Mouse (Mus musculus): ENCODE measurements around the gene Acat2. TPM values are rescaled to one million over a fixed set of nuclear protein-coding genes. Genes with fewer than 3 reads are reported as not detected.
A peak's percentile ranks its signal among the peaks of the same experiment; 100 is the strongest.
"Not testable (repeated sequence)": the region's sequence is repeated elsewhere in the genome, so short reads cannot be mapped to it uniquely, and the experiment has no call there.

The Acat2 gene
- polyA plus RNA-seq, 1 experiment, result 81.9 TPM

DNA sequence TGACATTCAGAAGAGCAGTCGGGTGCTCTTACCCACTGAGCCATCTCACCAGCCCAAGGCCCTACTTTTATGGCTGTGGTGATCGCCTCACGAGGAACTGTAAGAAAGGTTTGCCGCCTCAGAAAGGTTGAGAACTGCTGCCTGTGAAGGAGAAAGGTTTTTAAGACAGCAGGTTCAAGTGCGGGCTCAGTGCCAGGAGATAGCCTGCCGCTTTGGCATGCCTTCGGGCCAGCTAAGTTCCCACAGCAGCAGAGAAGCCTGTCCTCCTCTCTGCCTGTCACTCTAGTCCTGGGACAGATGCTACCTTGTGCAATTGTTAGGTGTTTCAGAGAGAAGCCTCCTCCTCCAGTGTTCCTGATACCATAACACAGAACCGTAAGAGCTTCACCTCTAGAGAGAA lies 3.9 kb downstream of the Acat2 start:
- peaks cover 23% of the 10 kb centered on the region for H3K79me2 ChIP-seq (ENCODE audit: control insufficient read depth, insufficient read depth)
- H3K27me3 ChIP-seq (ENCODE audit: control insufficient read depth, insufficient read depth, insufficient read length), result no peaks in the 10 kb centered on the region
- H3K36me3 ChIP-seq (ENCODE audit: control insufficient read depth, insufficient read depth), result peaks cover 14% of the 10 kb centered on the region
- no peak overlapping the region for H3K4me3 ChIP-seq
- no peak for TF ChIP-seq E2F4 (IDR thresholded peaks at IDR 0.05; ENCODE audit: insufficient read depth)
- TF ChIP-seq TCF3 (IDR thresholded peaks at IDR 0.05; ENCODE audit: insufficient read length, low read depth), result no peak
- no peak for TF ChIP-seq MYOD1 (IDR thresholded peaks at IDR 0.05; ENCODE audit: control insufficient read depth in 1 of 3, insufficient read length in 2 of 3, low read depth in 2 of 3)
- TF ChIP-seq CEBPB (IDR thresholded peaks at IDR 0.05; ENCODE audit: insufficient read depth, poor library complexity, severe bottlenecking), result no peak
- no peak for TF ChIP-seq SRF (IDR thresholded peaks at IDR 0.05; ENCODE audit: control insufficient read depth, insufficient read length, low read depth)
- H3K4me2 ChIP-seq (ENCODE audit: low read depth), result no peak overlapping the region
- no peak overlapping the region for H3ac ChIP-seq (ENCODE audit: control insufficient read depth, insufficient read length)

GRCm38 (mm10) chr17:12949669-12950068 lies 10.9 kb downstream of the Acat2 start:
- Histone ChIP-seq H3K4me3 (no peak overlapping the region), H3K36me3 (ENCODE audit: control insufficient read depth, insufficient read depth) (peaks cover 56% of the 10 kb centered on the region)
- TF ChIP-seq MAX (IDR thresholded peaks at IDR 0.05; ENCODE audit: low read depth), result no peak
- no peak for TF ChIP-seq CEBPB (IDR thresholded peaks at IDR 0.05; ENCODE audit: insufficient read depth, poor library complexity, severe bottlenecking)
- no peak for TF ChIP-seq SRF (IDR thresholded peaks at IDR 0.05; ENCODE audit: control insufficient read depth, insufficient read length, low read depth)
- TF ChIP-seq REST (IDR thresholded peaks at IDR 0.05; ENCODE audit: insufficient read depth, insufficient read length), result no peak
- TF ChIP-seq USF1 (IDR thresholded peaks at IDR 0.05; ENCODE audit: low read depth), result no peak
- no peak for TF ChIP-seq MYOG (IDR thresholded peaks at IDR 0.05; ENCODE audit: control insufficient read depth in 1 of 3, insufficient read depth in 1 of 3, insufficient read length in 2 of 3, low read depth in 2 of 3)
- no peak for TF ChIP-seq TCF3 (IDR thresholded peaks at IDR 0.05; ENCODE audit: insufficient read length, low read depth)
- no peak for TF ChIP-seq MYOD1 (IDR thresholded peaks at IDR 0.05; ENCODE audit: control insufficient read depth in 1 of 3, insufficient read length in 2 of 3, low read depth in 2 of 3)
- no peak for TF ChIP-seq POLR2A (IDR thresholded peaks at IDR 0.05; ENCODE audit: insufficient read length, low read depth)
- no peak for TF ChIP-seq E2F4 (IDR thresholded peaks at IDR 0.05; ENCODE audit: insufficient read depth)
- TF ChIP-seq TCF12 (IDR thresholded peaks at IDR 0.05; ENCODE audit: insufficient read depth, poor library complexity, severe bottlenecking), result no peak
- TF ChIP-seq POLR2AphosphoS2 (IDR thresholded peaks at IDR 0.05; ENCODE audit: insufficient read length, low read depth), result no peak

DNA sequence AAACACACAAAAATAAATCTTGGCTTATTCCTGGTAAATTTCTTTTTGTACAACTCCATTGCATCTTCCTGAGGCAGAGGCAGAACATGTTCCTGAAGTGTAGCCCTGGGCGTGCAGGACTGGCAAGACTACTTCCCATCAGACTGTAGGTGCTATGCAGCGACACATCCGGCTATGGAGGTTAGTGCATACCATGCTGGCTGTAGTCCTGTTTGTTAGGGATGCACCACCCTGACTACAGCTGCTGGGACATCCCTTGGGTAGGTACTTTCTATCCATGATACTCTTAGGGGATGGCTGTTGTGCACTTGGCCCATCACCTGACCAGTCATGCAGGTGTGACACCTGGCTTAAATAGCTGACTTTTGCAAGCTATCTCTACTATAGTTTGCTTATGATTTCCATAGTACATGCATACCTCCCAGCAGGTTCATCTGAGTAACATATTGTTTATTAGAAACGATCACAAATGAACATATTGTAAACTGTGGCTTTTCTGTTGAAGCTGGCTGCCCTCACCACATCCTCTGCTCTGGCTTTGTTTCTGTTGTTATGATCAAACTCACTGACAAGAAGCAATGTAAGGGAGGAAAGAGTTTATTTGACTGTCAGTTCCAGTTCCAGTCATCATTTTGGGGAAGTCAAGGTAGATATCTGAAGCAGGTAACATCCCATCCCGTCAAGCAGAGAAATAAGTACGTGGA lies 17.9 kb downstream of the Acat2 start:
- Histone ChIP-seq H3K36me3 (ENCODE audit: control insufficient read depth, insufficient read depth) (peaks cover 22% of the 10 kb centered on the region), H3K79me2 (ENCODE audit: control insufficient read depth, insufficient read depth) (no peaks in the 10 kb centered on the region), H3K4me3 (no peak overlapping the region), H3ac (ENCODE audit: control insufficient read depth, insufficient read length) (no peak overlapping the region), H3K27me3 (ENCODE audit: control insufficient read depth, insufficient read depth, insufficient read length) (no peaks in the 10 kb centered on the region), H3K4me2 (ENCODE audit: low read depth) (no peak overlapping the region)
- TF ChIP-seq CEBPB (IDR thresholded peaks at IDR 0.05; ENCODE audit: insufficient read depth, poor library complexity, severe bottlenecking) (no peak), POLR2AphosphoS2 (IDR thresholded peaks at IDR 0.05; ENCODE audit: insufficient read length, low read depth) (peak; percentile 54)

More at GRCm38 (mm10) chr17:12949669-12950068, 10.9 kb downstream of the Acat2 start:
- H3K79me2 ChIP-seq (ENCODE audit: control insufficient read depth, insufficient read depth), result no peaks in the 10 kb centered on the region
- no peaks in the 10 kb centered on the region for H3K27me3 ChIP-seq (ENCODE audit: control insufficient read depth, insufficient read depth, insufficient read length)
- H3K4me2 ChIP-seq (ENCODE audit: low read depth), result no peak overlapping the region
- H3ac ChIP-seq (ENCODE audit: control insufficient read depth, insufficient read length), result no peak overlapping the region

GRCm38 (mm10) chr17:12941543-12942260 lies 18.8 kb downstream of the Acat2 start:
- Histone ChIP-seq H3K79me2 (ENCODE audit: control insufficient read depth, insufficient read depth) (no peaks in the 10 kb centered on the region), H3K4me3 (no peak overlapping the region), H3K27me3 (ENCODE audit: control insufficient read depth, insufficient read depth, insufficient read length) (no peaks in the 10 kb centered on the region), H3K4me2 (ENCODE audit: low read depth) (no peak overlapping the region), H3ac (ENCODE audit: control insufficient read depth, insufficient read length) (no peak overlapping the region), H3K36me3 (ENCODE audit: control insufficient read depth, insufficient read depth) (peaks cover 22% of the 10 kb centered on the region)
- no peak for TF ChIP-seq MYOD1 (IDR thresholded peaks at IDR 0.05; ENCODE audit: control insufficient read depth in 1 of 3, insufficient read length in 2 of 3, low read depth in 2 of 3)
- no peak for TF ChIP-seq POLR2AphosphoS2 (IDR thresholded peaks at IDR 0.05; ENCODE audit: insufficient read length, low read depth)
- no peak for TF ChIP-seq TCF3 (IDR thresholded peaks at IDR 0.05; ENCODE audit: insufficient read length, low read depth)
- TF ChIP-seq MAX (IDR thresholded peaks at IDR 0.05; ENCODE audit: low read depth), result no peak
- no peak for TF ChIP-seq CEBPB (IDR thresholded peaks at IDR 0.05; ENCODE audit: insufficient read depth, poor library complexity, severe bottlenecking)
- no peak for TF ChIP-seq E2F4 (IDR thresholded peaks at IDR 0.05; ENCODE audit: insufficient read depth)
- TF ChIP-seq MYOG (IDR thresholded peaks at IDR 0.05; ENCODE audit: control insufficient read depth in 1 of 3, insufficient read depth in 1 of 3, insufficient read length in 2 of 3, low read depth in 2 of 3), result no peak

GRCm38 (mm10) chr17:12940151-12940805 lies 20.3 kb downstream of the Acat2 start, which contains the start of gene Acat3:
Acat3 (minus strand) TSS chr17:12940600.
- Histone ChIP-seq H3K79me2 (ENCODE audit: control insufficient read depth, insufficient read depth) (no peaks in the 10 kb centered on the region), H3K4me2 (ENCODE audit: low read depth) (peak within 1 kb of the TSS; percentile 91), H3K4me3 (peak within 1 kb of the TSS; percentile 12), H3K36me3 (ENCODE audit: control insufficient read depth, insufficient read depth) (peaks cover 14% of the 10 kb centered on the region), H3ac (ENCODE audit: control insufficient read depth, insufficient read length) (no peak within 1 kb of the TSS), H3K27me3 (ENCODE audit: control insufficient read depth, insufficient read depth, insufficient read length) (no peaks in the 10 kb centered on the region)
- no peak for TF ChIP-seq POLR2AphosphoS2 (IDR thresholded peaks at IDR 0.05; ENCODE audit: insufficient read length, low read depth)
- TF ChIP-seq CEBPB (IDR thresholded peaks at IDR 0.05; ENCODE audit: insufficient read depth, poor library complexity, severe bottlenecking), result no peak
- no peak for TF ChIP-seq E2F4 (IDR thresholded peaks at IDR 0.05; ENCODE audit: insufficient read depth)
- peak in 1 of 3 experiments; percentile 4 for TF ChIP-seq MYOD1 (IDR thresholded peaks at IDR 0.05; ENCODE audit: control insufficient read depth in 1 of 3, insufficient read length in 2 of 3, low read depth in 2 of 3)
- TF ChIP-seq MYOG (IDR thresholded peaks at IDR 0.05; ENCODE audit: control insufficient read depth in 1 of 3, insufficient read depth in 1 of 3, insufficient read length in 2 of 3, low read depth in 2 of 3), result peak in 1 of 3 experiments; percentile 48
- TF ChIP-seq POLR2A (IDR thresholded peaks at IDR 0.05; ENCODE audit: insufficient read length, low read depth), result no peak

DNA sequence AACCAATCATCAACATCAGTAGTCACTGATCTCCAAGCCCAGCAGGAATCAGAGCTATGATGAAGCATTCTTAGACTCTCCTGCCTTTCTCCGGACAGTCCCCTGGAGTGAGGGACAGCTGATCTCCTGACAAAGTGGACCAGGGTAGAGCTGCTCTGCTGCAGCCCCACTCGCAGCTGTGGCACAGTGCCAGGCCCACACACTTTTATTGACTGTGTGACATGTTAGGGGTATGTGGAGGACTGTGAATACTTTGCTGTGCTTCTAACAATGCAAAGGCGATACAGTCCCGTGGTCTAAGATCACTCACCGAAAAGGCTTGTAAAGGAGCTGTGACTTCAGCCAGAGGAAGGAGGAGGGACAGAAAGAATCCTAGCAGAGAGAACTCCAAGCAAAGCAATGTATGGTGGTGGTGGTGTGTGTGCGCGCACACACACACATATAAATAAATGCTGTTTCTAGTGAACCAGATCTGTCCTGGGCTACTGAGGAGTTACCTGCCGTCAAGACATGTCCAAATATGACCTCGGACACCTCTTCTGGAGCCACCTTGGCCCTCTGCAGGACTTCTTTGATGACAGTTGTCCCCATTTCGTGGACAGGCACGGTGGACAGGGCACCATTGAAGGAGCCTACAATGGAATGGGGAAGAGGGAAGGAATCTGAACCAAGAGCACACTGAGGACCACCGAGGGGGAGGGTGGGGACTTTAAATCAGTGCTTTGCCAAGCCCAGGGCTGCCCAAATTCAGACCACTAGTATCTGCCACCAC lies 21.0 kb downstream of the Acat2 start:
- Histone ChIP-seq H3K4me3 (peak overlapping the region; percentile 12), H3K36me3 (ENCODE audit: control insufficient read depth, insufficient read depth) (peaks cover 12% of the 10 kb centered on the region), H3K4me2 (ENCODE audit: low read depth) (peak overlapping the region; percentile 91)
- not testable (repeated sequence) for H3K27me3 ChIP-seq (ENCODE audit: control insufficient read depth, insufficient read depth, insufficient read length); H3ac ChIP-seq (ENCODE audit: control insufficient read depth, insufficient read length); H3K79me2 ChIP-seq (ENCODE audit: control insufficient read depth, insufficient read depth)

Data from myocyte (in vitro differentiated cells).